Mouse (Mus musculus) brain, embryonic 14.5 days (tissue): Measurements from ENCODE around the gene Gm11060. TPM values are rescaled to one million over a fixed set of nuclear protein-coding genes. Genes with fewer than 3 reads are reported as not detected.

Experiments
- DNase-seq: peaks from one replicate; pipeline ENCODE4 v3.0.0-alpha.2; 2011; ENCODE audit warnings: low read depth
- CTCF ChIP-seq: fragments of 200-500 bp; IDR thresholded peaks from 2 replicates; pipeline ENCODE4 v1.5.1; 2012; ENCODE audit warnings: inconsistent platforms, mild to moderate bottlenecking, moderate library complexity, borderline replicate concordance; ENCODE audit not compliant: insufficient read depth, insufficient read length; ENCODE audit errors: extremely low read depth
- POLR2A ChIP-seq: fragments of 200-500 bp; IDR thresholded peaks from 2 replicates; pipeline ENCODE4 v1.6.1; 2012; ENCODE audit warnings: mild to moderate bottlenecking, inconsistent platforms, borderline replicate concordance; ENCODE audit not compliant: poor library complexity, insufficient read depth, insufficient read length, severe bottlenecking; ENCODE audit errors: extremely low read depth
- polyA plus RNA-seq: library from polyadenylated mRNA; depleted of rRNA; stranded (reverse); fragments of >200 nt; gene quantifications from 2 replicates; pipeline ENCODE4 v1.2.3, GENCODE M21; 2012; rRNA removed

The Gm11060 gene
- polyA plus RNA-seq, 1 experiment = not detected

DNA sequence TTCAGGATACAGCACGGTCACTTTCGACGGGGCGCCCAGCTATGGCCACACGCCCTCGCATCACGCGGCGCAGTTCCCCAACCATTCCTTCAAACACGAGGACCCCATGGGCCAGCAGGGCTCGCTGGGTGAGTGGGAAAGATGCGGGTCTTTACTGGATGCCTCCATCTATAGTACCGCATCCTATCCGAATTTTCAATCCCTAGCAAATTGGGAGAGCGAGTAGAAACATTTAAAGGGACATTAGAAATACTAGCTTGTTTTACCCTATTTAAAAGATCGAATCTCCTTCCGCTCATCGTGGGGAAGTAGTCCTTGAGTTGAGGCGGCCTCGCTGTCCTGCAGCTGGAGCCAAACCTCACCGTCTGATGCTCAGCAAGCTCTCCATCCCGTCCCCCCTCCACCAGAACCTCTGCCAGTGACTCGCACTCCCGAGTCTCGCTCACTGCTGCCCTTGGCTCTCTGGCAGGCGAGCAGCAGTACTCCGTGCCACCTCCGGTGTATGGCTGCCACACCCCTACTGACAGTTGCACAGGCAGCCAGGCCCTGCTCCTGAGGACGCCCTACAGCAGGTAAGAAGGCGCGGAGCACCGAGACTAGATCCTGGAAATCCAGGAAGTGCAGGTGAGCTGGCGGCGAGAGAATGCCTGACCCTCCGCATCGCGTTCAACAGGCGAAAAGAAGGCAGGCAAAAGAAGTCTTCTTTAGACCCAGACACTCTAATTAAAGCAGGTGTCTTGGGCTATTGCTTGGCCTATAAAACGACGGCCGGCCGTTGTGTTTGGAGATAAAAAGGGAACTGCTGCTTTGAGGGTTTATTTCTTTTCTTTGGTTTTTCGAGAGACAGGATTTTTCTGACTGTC is 41.3 kb downstream of the Gm11060 start:
- no peak for DNase-seq
- TF ChIP-seq POLR2A (no peak), CTCF (no peak)

DNA sequence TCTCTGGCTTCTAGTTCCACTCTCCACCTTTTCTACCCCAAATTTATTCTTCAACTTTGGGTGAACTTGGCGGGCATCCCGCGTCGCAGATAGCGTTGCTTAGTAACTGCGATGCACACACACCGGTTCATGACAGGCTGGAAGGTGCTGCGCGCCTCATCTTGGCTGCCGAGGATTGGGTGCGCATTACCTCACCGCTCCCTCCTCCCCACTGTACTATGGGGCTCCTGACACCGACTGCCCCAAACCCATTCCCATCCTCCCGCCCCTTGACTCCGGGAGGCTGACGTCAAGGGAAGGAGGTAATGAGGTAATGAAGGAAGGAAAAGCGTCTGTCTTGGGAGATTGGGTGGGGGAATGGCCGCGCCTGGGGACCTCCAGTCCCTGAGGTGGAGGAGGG is 42.5 kb downstream of the Gm11060 start:
- no peak for DNase-seq
- TF ChIP-seq CTCF (no peak), POLR2A (no peak)

DNA sequence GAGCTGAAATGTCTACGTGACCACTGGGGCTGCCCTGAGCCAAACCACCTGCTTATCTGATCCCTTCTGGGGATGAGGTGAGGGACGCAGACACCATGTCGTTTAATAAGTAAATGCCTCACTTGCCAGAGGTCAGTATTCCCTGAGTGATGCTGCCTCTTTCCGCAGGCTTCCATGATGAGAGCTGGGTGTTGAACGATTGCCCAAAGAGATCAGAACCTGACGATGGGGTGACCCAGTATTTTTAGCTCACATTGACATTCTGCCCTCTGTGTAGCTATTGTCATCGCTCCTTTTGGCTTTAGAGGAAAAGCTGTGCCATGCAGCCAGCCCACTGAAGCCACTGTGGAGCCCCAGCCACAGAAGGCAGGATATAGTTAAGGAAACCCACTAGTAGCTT is 47.7 kb downstream of the Gm11060 start:
- TF ChIP-seq POLR2A = no peak
- TF ChIP-seq CTCF = no peak
- DNase-seq = no peak

DNA sequence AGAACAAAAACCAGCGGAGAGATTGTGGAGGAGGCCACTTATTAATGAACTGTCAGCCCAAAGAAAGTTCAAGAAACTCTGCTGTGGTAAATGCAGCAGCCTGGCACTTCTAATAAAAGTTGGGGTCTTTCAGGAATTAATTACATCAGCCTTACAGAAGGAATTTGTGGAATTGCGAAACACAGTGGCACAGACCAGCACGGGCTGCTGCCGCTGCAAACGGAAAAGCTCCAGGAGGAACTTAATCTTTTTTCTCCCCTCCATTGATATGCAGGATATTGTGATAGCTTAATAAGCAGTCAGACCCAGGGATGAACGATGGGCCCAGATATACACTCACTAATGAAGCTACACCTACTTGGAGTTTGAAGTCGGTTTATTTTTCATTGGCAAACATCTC is 49.6 kb downstream of the Gm11060 start:
- DNase-seq = no peak
- TF ChIP-seq POLR2A (no peak), CTCF (no peak)

Other genes with a start within 250 kb of the Gm11060 start
- gene Prrg4, start 242.1 kb upstream of the Gm11060 start, polyA plus RNA-seq = 0.20 and 0.55 TPM in 2 replicates
- 3.4 and 4.1 TPM in 2 replicates for gene Ccdc73, start 224.2 kb upstream of the Gm11060 start, polyA plus RNA-seq
- 110 and 115 TPM in 2 replicates for gene Eif3m, start 74.9 kb upstream of the Gm11060 start, polyA plus RNA-seq
- gene Wt1, start 34.5 kb downstream of the Gm11060 start, polyA plus RNA-seq = 0.03 and 0.68 TPM in 2 replicates
- gene Them7, start 132.3 kb downstream of the Gm11060 start, polyA plus RNA-seq = 0.04 TPM in 1 of 2 replicates, not detected in the other